Mouse (Mus musculus): ENCODE measurements at regions not wholly inside any gene's neighbourhood (a gene's known extent, or its start where the extent isn't known, plus 50 kb on each side); places are given as distances from the start of the nearest gene placed in this dataset.

DNA sequence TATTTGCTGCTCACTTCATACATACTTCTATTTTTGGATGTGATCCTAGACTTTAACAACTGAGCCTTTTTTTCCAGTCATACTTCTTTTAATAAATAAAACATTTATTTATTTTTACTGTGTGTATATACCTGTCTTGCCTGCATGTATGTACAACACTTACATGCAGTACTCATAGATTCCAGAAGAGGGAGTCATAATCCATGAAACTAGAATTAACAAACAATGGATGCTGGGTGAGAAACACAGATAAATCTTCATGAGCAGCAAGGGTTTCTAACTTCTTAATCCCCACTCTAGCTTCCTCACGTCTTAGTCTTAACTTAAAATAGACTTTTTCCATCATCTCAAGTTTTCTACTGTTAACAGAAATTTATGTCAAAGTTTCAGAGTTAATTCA is 1253.7 kb upstream of the Nr2f1 start:
- no peak for DNase-seq

DNA sequence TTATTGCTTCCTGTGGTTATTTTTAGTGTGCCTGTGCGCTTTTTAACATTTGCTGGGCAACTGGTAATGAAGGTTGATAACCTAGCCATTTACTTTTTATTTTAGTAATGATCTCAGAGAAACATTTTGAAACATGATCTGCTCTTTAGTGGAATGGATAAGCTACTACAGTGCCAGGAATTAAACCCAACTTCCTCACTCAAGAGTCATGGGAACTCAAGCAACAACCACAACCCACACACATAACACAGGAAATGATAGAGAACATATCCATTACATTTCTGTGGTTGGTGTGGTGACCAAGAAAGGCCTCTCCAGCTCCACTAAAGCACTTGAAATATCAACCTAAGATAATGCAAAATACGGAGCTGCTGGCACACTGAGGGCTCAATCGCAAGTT is 1243.6 kb upstream of the Nr2f1 start:
- DNase-seq = no peak

GRCm38 (mm10) chr13:79442701-79443100 is 1243.1 kb upstream of the Nr2f1 start:
- DNase-seq = no peak

GRCm38 (mm10) chr13:79431465-79431864 is 1231.9 kb upstream of the Nr2f1 start:
- DNase-seq = no peak

DNA sequence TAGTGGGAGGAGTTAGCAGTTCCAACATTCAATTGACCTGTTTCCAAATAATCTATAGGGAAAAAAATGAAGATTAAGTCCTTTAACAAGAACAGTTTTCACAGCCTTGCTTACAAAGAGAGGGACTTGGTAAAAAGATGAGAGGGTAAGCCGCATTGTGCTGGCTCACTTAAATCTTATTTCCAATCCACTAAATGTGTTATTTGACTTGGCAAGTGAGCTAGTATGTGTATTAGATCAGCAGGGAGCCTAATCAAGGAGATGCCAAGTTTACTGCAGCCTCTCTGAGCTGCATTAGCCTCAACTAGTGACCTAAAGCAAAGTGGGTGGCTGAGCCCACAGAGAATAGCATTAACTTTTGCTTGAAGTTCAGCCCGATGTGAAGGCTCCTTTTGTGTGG is 1231.4 kb upstream of the Nr2f1 start:
- no peak for DNase-seq

DNA sequence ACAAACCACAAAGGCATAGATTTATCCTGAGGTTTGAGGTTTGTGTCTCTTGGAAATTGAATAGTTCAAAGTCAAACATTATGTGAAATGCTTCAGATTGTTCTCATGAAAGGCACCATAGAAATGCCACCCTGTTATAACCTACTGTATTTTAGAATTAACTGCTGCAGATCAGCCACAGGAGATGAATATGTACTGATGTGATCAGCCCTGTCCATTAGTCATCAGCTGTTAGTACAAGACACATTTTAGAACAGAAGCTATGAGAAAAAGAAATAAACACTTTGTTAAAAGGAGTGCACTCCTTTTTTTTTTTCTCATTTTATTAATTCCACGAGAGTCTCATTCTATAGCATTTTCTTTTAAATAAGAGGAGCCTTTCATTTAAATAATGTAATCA is 1231.0 kb upstream of the Nr2f1 start:
- no peak for DNase-seq

- DNase-seq = no peak
Observed at GRCm38 (mm10) chr13:79417841-79418240, 1218.3 kb upstream of the Nr2f1 start.

- no peak for DNase-seq
Observed at GRCm38 (mm10) chr13:79400082-79400481, 1200.5 kb upstream of the Nr2f1 start.

DNA sequence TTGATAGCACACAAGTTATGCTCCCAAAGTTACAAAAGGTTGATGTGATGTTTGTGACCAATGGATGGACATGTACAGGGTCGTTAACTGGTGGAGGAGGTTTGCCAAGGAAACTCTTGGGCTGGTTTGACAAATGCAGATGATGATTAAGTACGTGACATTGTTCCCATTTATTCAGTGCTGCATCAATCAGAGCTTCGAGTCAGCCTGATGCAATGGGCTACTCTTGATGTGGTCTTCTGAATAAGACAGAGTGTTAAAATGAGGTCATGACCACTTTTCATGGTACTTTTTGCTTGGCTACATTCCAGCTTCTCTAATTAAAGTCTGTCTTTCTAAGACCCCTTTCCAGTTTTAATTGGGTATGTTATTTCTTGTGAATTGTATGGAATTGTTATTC is 1194.4 kb upstream of the Nr2f1 start:
- no peak for DNase-seq

DNA sequence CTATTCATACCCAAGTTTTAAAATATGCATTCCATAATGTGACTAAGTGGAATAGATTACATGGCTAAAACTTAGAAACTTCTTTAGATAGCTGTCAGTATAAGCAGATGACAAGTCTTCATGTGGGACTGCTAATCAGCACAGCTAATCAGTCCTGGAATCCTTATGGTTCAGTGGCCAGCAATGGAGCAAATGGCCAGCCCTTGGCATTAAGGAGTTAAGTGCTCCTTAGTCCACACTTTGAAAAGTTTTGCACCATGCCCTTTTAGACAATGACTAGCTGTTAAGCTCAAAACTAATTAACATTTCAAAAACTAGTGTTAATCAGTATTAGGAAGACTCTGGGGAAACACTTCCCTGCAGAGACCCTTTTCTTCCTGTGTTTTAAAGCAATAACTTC is 1188.4 kb upstream of the Nr2f1 start:
- no peak for DNase-seq

- no peak for DNase-seq
Observed at GRCm38 (mm10) chr13:79341494-79341893, 1141.9 kb upstream of the Nr2f1 start.

DNA sequence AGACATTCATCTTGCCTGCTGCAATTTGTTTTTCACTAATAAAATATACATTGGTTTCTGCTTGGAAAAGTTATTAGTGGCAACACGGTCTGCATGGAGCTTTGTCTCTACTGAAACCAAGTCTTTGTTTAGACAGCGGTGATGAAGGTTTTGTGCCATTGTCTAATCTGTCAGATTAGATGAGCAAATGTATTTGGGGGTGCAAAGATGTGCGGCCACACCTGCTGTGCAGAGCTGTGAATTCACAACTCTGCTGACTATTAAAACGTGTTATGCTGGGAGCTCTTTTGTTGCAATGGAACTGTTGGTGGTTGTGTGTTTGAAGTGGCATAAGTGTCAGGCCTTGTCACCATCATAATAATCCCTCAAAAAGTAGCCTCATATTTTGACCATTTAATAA is 1140.9 kb upstream of the Nr2f1 start:
- no peak for DNase-seq

- DNase-seq = no peak
Observed at GRCm38 (mm10) chr13:79339793-79340192, 1140.2 kb upstream of the Nr2f1 start.

- no peak for DNase-seq
Observed at GRCm38 (mm10) chr13:79320146-79320545, 1120.6 kb upstream of the Nr2f1 start.

GRCm38 (mm10) chr13:79309584-79310110 is 1110.1 kb upstream of the Nr2f1 start:
- DNase-seq = no peak

DNA sequence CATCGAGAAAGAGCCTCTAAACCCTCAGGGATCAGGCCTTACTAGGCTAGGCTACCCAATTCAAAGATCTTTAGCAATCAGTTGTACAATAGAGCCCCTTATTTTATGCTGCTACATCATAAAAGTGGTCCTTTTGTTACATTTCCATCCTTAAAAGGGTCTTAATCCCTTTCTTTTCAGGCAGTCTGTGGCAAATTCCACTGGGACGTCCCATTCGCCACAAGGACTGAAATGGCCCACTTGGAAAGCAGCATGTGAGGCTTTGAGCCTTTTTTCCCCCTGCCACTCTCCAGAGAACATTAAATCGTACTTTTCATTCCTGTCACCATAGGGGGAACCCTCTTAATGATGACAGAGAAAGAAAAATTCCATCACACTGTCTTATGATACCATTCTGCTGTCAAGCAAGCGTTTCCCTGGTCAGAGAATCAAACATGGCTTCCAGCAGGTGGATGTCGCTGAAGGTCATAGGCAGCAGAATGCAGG is 1097.7 kb upstream of the Nr2f1 start:
- DNase-seq = no peak

DNA sequence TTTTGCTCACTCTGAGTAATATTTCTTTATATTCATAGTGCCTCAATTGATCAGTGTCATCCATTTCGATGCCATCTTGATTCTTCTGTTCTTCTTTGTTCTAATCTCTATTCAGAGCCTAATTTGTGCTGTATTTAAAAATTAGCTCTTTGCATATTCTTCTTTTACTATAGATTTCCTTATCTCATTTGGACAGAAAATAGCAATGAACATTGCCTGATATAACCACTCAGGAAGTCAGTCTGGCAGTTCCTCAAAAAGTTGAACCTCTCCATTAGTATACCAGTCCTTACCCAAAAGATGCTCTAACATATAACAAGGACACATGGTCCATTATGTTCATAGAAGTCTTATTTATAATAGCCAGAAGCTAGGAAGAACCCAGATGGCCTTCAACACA is 1088.5 kb upstream of the Nr2f1 start:
- no peak for DNase-seq

GRCm38 (mm10) chr13:79286181-79286580 is 1086.6 kb upstream of the Nr2f1 start:
- no peak for DNase-seq

- DNase-seq = peak; percentile 20
Observed at GRCm38 (mm10) chr13:79285478-79285877, 1085.9 kb upstream of the Nr2f1 start.

GRCm38 (mm10) chr13:79277714-79278113 is 1078.2 kb upstream of the Nr2f1 start:
- DNase-seq = no peak

DNA sequence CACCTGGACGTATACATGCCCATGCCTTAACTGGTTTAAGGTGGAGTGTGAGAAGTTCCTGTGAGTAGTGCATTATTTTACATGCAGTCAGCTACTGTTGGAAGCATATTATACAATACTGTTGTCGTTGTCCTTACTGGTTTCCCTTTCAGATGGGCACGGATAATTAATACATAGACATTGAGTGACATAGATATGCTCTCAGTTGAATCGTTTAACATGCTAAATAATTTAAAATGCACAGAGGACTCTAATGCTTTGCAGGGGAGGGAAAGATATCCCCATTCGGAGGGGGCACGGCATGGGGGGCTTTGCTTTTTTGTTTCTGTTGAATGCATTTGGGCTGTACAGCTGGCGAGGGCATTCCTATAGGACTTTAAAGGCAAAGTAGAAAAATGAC is 1077.8 kb upstream of the Nr2f1 start:
- DNase-seq = no peak

GRCm38 (mm10) chr13:79255362-79255761 is 1055.8 kb upstream of the Nr2f1 start:
- no peak for DNase-seq

- no peak for DNase-seq
Observed at GRCm38 (mm10) chr13:79252385-79252784, 1052.8 kb upstream of the Nr2f1 start.

- DNase-seq = no peak
Observed at GRCm38 (mm10) chr13:79251269-79251668, 1051.7 kb upstream of the Nr2f1 start.

All from adrenal gland, adult 2 months (tissue).